Mouse (Mus musculus) stomach, postnatal 0 days (tissue): ENCODE measurements around the gene Tut1.

Experiments
- CTCF ChIP-seq: IDR thresholded peaks from 2 replicates; pipeline ENCODE4 v1.5.1; 2016; ENCODE audit warnings: antibody characterized with exemption, low read depth, mild to moderate bottlenecking, moderate library complexity
- EP300 ChIP-seq: optimal IDR thresholded peaks from 2 replicates; pipeline ENCODE3; 2016; ENCODE audit warnings: antibody characterized with exemption

DNA sequence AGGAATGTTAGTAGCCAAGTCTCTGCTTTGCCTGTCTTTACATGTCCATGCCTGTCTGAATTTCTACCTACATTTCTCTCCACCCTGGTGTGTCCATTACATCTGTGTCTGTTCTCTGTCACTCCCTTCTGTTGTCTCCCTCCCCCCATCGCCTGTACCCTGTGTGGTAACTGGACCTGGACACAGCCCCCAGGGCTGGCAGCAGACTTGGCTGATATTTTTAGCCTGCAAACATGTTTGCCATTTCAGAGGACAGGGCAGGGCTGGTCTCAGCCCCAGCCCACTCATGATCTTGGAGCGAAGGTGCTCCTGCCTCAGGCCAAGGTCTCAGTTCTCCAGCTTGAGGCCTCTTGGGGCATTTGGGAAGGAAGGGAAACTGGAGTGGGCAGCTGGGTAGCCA lies 34.2 kb downstream of the Tut1 start:
- TF ChIP-seq CTCF (no peak), EP300 (no peak)
